Mouse (Mus musculus): ENCODE measurements at regions not wholly inside any gene's neighbourhood (a gene's known extent, or its start where the extent isn't known, plus 50 kb on each side); places are given as distances from the start of the nearest gene placed in this dataset.

GRCm38 (mm10) chr11:25356671-25357586 lies 853.6 kb downstream of the 5730522E02Rik start:
- no peak for DNase-seq (ENCODE audit: extremely low spot score, low read depth, low spot score)

GRCm38 (mm10) chr11:25335667-25336066 lies 874.9 kb downstream of the 5730522E02Rik start:
- no peak for DNase-seq (ENCODE audit: extremely low spot score, low read depth, low spot score)

GRCm38 (mm10) chr11:25330696-25331095 lies 879.9 kb downstream of the 5730522E02Rik start:
- DNase-seq (ENCODE audit: extremely low spot score, low read depth, low spot score): no peak

GRCm38 (mm10) chr11:25322426-25322825 lies 888.1 kb downstream of the 5730522E02Rik start:
- DNase-seq (ENCODE audit: extremely low spot score, low read depth, low spot score): no peak

- no peak for DNase-seq (ENCODE audit: extremely low spot score, low read depth, low spot score)
Observed at GRCm38 (mm10) chr11:25321494-25321893, 889.1 kb downstream of the 5730522E02Rik start.

GRCm38 (mm10) chr11:25314645-25315044 lies 895.9 kb downstream of the 5730522E02Rik start:
- DNase-seq (ENCODE audit: extremely low spot score, low read depth, low spot score): no peak

GRCm38 (mm10) chr11:25313879-25314278 lies 896.7 kb downstream of the 5730522E02Rik start:
- no peak for DNase-seq (ENCODE audit: extremely low spot score, low read depth, low spot score)

GRCm38 (mm10) chr11:25313308-25313707 lies 897.3 kb downstream of the 5730522E02Rik start:
- DNase-seq (ENCODE audit: extremely low spot score, low read depth, low spot score): no peak

GRCm38 (mm10) chr11:25310754-25311153 lies 899.8 kb downstream of the 5730522E02Rik start:
- DNase-seq (ENCODE audit: extremely low spot score, low read depth, low spot score): no peak

- DNase-seq (ENCODE audit: extremely low spot score, low read depth, low spot score): peak; percentile 41
Observed at GRCm38 (mm10) chr11:25301130-25301529, 909.4 kb downstream of the 5730522E02Rik start.

GRCm38 (mm10) chr11:25288346-25288745 lies 922.2 kb downstream of the 5730522E02Rik start:
- DNase-seq (ENCODE audit: extremely low spot score, low read depth, low spot score): no peak

- DNase-seq (ENCODE audit: extremely low spot score, low read depth, low spot score): no peak
Observed at GRCm38 (mm10) chr11:25287458-25288247, 922.9 kb downstream of the 5730522E02Rik start.

- DNase-seq (ENCODE audit: extremely low spot score, low read depth, low spot score): no peak
Observed at GRCm38 (mm10) chr11:25269936-25270540, 940.5 kb downstream of the 5730522E02Rik start.

GRCm38 (mm10) chr11:25262906-25263305 lies 947.7 kb downstream of the 5730522E02Rik start:
- no peak for DNase-seq (ENCODE audit: extremely low spot score, low read depth, low spot score)

GRCm38 (mm10) chr11:25259691-25260090 lies 950.9 kb downstream of the 5730522E02Rik start:
- DNase-seq (ENCODE audit: extremely low spot score, low read depth, low spot score): no peak

- DNase-seq (ENCODE audit: extremely low spot score, low read depth, low spot score): no peak
Observed at GRCm38 (mm10) chr11:25233360-25233890, 977.1 kb downstream of the 5730522E02Rik start.
